Mouse (Mus musculus): ENCODE measurements around the gene Rapgef4.

- no peak for TF ChIP-seq CTCF (IDR thresholded peaks at IDR 0.05; ENCODE audit: control insufficient read depth, insufficient read depth, insufficient replicate concordance, low read depth, low read length)
- no peak for TF ChIP-seq POLR2A (IDR thresholded peaks at IDR 0.05; ENCODE audit: control insufficient read depth, low read depth, low read length)
These were observed 170.9 kb downstream of the Rapgef4 start for GRCm38 (mm10) chr2:72151792-72152554.
